Mouse (Mus musculus): Measurements from ENCODE around the gene Nelfe.

The Nelfe gene

DNA sequence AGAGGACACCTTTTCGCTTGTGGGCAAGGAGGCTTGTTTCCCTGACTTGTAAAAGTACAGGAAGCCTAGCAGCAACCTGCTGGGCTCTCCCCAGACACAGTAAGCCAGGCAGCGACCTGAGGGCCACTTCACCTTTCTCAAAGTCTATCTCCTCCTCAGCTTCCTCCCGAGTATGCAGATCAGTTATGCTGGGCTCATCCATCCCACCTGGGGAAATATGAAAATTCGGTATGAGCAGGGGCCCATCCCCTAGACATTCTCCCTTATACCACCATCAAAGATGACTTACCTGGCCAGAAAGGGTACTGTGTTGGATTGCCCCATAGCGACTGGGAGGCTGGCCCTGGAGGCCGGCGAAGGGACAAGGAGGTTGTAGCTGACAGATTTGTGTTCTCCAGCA, 2.6 kb upstream of the Nelfe start:
- no peak for DNase-seq

DNA sequence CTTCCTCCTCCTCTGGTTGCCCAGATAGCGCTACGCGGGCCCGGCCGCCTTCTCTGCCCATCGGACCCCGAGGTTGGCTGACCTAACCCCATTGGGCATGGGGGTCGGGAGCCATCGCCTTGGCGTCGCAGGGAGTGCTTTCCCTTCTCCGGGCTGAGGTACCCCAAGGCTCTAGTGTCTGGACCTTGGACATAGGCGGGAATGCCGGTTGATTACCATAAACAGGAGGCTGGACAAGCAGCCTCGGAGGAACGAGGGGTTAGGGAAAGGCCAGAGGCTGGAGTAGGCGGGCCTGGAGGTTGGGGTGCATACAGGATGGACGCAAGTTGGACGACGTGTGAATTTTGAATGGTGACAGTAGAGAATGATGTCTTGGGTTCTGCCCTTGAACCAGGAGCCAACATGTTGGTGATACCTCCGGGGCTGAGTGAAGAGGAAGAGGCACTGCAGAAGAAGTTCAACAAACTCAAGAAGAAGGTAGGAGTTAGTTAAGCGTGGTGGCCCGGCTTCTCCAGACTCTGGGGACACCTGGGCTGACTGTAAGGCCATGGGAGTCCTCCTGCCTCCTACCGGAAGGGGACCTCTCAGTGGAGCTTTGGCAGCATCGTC, 430 bp downstream of the Nelfe start:
- DNase-seq: no peak

DNA sequence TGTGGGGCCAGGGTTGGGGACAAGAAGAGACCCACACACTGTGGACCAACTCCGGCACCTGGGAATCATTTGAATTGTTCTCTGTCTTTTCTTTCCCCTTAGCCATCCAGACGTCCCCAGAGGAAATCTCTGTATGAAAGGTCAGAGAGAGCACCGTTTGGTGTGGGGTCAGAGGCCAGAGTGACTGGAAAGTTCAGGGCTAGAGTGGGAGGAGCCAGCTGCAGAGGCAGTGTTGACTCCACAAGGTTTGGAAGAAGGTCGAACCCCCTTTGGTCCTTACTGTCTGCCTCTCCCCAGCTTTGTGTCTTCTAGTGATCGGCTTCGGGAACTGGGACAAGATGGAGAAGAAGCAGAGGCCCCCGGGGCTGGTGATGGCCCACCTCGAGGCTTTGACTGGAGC, 3.3 kb downstream of the Nelfe start:
- no peak for DNase-seq

DNA sequence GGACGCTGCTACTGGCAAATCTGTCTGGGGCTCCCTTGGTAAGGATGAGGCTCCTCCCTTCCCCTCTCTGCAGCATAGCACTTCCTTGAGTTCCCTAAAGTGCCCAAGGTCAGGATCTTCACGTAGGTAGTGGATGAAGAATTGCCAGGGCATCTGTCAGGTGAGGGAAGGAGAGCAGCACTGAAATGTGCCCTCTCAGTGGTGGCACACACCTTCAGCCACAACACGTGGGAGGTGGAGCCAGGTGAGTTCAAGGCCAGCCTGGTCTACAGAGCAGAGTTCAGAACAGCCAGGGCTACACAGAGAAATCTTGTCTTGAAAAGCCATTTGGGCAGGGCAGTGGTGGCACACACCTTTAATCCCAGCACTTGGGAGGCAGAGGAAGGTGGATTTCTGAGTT, 4.6 kb downstream of the Nelfe start:
- no peak for DNase-seq

DNA sequence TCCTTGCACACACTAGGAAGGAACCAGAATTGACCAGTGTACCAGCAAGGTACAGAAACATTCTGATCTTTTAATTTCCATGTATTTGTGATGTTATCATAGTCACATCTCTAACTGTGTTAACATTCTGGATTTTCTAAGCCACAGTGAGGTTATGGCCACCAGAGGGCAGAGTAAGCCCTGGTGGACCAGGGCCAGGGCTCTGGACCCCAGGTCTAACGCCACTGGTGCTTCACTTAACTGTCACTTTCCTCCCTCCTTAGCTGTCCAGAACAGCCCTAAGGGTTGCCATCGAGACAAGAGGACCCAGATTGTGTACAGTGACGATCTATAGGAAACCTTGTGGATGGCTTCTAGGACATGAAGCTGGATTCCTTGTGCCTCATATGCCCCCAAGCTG, 5.6 kb downstream of the Nelfe start:
- peak; percentile 37 to 45 for DNase-seq

DNA sequence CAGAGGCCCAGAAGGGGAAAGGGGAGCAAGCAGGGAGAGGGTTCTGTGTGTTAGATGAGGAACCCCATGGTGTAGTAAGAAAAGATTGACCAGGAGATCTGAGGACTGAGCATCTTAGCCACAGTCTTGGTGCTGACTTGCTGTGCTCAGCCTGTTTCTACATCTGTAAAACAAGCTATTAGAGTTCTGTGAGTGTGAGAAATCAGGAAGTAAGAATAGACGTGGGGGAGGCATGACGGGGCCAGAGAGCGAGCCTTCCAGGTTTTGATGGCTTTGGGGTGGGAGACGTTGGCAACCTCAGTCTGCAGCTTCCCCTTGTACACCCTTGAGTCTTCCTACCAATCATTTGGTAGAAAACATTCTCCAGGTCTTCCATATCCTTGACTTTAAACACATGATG, 8.5 kb downstream of the Nelfe start:
- no peak for DNase-seq

DNA sequence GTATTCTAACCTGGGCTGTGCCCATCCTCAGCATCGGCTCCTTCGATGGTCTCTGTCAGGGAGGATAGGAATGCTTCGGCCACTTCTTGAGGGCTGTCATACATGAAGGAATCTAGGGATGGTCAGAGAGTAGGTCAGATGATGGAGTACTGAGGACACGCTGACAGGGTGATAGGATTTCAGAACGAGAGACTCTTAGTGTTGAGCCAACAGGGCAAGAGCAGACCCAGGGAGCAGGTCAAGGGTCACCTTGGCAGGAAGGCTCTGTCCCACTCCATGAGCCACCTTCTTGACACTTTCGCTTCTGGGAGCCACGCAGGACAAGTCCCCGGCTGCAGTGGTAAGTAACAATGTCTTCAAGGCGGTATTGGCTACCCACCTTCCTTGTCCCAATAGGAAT, 10.3 kb downstream of the Nelfe start:
- no peak for DNase-seq

DNA sequence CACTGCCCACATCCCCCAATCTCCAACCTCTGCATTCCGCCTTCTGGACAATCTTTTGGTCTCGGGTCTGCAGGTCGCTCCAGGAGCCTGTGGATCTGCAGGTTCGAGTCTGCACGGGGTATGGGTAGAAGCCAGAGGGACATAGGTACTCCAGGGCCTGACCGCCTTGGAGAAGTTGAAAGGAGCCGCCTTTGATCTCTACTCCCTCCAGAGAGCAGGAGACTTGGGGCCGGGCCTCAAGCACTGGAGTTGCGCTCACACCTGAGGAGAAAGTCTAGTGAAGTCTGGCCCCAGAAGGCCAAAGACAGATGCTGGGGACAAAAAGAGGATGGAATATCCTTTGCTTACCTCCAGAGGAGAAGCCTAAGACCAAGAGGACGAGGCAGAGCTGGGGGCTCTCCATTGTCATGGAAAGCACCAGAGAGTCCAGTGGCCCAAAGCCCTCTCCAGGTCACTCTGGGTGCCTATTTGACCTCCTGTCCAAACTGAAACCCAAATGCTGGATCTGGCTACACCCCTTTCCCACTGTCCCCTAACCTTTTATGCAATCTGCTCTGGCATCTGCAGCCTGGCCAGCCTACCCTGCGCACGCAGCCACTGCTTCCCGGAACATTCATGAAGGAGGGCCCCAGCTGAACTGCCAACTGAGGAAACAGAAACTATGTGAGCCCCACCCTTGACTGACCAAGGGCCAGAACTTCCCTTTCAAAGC, 11.7 kb downstream of the Nelfe start:
- no peak for DNase-seq

DNA sequence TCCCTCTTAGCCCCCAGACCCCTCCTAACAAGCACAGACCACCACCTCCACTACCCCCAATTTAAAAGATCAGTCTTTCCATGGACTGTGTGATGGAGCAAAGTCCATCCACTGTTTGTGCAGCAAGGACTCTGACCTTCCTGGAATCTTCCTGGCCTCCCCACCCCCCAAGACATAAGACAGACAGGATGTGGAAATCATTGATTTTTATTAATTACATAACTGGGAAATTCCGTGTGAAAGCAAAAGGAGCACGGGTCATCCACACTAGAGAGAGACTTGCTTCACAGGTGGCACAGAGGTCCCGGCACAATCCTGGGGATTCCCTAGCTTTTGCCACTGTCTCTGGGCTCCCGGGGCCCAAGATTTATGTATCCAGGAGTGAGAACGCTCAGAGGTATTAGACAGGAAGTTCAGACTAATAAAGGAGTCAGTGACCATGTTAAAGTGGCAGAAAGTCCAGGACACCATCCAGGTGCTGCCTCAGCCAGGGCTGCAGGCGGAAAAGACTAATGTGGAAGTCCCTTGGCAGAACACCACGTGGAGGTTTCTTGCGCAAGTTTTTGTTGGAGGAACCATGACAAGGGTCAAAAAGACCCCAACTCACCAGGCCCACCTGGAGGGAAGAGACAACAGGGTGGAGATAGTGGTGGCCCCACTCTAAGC, 12.4 kb downstream of the Nelfe start, which contains the start of gene Cfb:
Cfb (minus strand) TSS at position 103 of the 666 bp plus-strand sequence.
- DNase-seq: no peak

DNA sequence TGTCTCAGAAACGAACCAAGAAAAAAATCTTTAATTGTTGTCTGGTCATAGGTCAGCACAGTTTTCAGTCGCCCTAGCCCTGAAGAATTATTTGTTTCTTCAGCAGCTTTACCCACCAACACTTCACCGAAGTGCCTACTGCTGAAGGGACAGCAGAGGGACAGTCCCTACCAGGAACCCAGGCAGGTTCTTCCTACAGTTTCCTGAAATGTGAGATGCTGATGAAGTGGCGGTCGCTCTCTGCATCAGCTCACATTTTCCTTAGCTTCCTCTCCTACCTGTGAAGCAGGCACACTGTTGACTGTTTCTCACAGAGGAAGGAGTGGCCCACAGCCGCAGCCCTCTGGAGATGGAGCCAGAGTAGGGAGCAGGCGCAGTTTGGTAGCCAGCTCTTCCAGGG, 15.8 kb downstream of the Nelfe start:
- DNase-seq: no peak

DNA sequence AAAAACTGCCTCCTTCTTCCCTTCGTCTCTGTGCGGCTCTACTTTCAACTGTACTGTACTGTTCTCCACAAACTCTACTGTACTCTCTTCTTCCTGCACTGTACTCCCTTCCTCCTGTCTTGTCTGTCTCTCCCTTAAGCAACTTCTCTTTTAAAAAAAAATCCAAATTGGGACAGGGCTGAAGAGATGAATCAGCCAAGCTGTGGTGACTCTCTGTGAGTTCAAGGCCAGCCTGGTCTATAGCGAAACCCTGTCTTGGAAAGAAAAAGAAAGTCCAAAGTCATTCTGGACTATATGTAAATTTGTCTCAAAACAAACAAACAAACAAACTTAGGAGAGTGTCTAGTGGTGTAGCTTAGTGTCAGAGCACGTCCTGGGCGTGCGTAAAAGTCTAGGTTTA, 24.1 kb downstream of the Nelfe start:
- no peak for DNase-seq

DNA sequence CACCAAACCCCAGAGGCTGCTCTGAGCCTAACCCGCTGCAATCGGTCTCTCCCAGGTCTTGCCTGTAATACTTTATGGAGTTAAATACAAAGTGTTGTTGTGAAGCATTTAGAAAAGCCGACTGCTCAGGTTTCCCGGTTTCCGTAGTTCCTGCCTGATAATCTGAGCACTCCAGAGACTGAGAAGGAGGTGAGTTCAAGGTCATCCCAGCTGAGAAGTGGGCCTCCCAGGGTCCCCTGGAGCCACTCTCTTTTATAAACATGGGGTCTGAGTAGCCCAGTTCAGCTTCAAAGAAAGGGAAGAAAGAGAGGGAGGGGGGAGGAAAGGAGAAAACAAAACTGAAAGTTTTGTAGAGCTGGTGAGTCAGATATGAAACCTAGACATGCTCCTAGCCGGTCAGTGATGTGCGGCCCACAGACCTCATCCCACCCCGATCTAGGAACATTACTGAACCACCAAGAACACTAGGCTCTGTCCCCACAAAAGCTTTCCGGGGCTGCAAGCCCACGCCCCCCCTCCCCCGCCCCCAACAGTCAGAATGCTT, 29.2 kb downstream of the Nelfe start, which contains the start of gene Zbtb12:
Zbtb12 (plus strand) TSS at position 148 of the 544 bp plus-strand sequence.
- no peak for DNase-seq

DNA sequence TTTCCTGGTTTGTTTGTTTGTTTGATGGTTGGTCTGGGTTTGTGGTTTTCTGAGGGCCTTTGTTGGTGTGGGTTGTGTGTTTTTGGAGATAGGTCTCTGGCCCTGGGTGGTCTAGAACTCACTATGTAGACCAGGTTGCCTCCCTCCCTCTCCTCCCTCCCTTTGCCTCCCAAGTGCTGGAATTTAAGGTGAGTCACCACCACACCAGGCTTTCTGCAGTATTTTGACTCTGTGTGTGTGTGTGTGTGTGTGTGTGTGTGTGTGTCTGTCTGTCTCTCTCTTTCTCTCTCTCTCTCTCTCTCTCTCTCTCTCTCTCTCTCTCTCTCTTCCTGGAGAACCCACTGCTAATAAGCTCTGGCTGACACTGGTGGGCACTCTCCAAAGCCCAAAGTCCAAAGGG, 31.0 kb downstream of the Nelfe start:
- DNase-seq: no peak

DNA sequence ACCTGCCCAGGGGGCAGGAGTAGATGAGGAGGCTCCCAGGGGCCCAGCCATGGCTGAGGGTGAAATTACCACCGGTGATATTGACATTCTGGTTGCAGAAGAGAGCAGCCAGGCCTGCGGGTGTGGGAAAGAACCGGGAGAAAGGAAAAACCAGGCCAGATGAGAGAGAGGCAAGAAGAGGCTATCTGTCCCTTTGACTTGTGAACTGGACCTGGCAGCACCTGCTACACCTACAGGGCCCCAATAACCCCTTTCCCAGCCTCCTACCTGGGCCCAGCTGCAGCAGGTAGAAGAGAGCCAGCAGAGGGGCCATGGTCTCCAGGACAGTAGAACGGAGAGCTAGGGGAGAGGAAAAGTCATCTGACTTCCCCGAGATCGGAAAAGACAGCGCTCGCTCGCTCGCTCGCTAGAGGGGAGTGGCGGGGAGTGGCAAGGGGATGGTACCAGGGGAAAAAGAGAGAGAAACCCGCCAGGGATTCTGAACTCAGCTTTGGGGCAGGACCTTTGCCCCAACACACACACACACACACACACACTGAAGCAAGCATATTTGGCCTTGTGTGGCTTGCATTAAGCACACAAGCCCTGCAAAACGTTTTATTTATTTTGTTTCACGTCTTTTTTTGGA, 31.6 kb downstream of the Nelfe start, which contains the start of gene Gm20547:
Gm20547 (minus strand) TSS at position 360 of the 628 bp plus-strand sequence.
- DNase-seq: no peak

DNA sequence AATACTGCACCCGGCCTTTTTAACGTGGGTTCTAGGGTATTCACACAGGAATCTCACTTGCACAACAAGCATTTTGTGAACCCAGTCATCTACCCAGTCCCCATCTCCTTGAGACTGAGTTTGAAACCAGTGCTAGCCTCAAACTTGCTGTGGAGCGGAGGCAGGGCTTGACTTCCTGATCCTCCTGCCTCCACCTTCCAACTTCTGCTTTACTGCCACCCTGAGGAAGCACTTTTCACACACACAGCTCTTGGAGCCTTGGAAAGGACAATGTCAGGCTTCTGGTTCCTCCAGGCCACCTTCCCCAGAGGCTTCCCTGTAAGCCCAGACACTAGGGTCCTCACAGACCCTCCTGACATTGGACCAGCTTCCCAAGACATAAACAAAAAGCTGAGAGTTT, 33.1 kb downstream of the Nelfe start:
- no peak for DNase-seq

DNA sequence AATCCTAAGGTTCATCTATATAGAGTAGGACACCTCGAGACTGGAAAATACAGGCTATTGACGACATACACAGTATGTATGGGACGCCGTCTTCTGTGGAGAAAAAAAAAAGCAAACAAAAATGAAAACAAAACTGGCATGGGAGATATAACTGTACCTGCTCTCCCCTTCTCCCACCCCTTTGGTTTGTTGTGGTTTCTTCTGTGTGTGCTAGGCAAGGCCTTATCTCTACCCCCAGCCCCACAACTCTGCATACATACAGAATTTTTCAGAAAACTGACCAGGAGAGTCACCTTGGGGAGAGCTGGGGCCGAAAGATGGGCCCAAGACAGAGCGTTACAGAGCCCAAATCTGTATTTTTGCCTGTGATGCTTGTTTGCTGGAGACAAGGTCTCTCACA, 34.5 kb downstream of the Nelfe start:
- no peak for DNase-seq

DNA sequence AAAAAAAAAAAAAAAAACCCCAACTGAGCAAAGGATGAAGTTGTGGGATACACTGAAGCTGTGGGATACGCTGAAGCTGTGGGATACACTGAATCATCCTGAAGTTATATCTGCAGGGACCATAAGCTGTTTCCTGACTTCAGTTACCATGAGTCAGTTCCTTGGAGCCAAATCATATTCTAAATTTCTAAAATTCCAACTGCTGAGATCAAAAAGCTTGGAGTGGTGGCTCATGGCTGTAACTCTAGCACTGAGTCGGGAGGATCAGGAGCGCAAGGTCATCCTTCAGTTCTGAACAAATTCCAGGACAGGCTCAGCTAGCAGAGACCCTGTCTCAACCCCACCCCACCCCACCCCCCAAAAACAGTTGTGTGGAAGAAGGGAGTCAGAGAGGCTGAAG, 35.4 kb downstream of the Nelfe start:
- no peak for DNase-seq

DNA sequence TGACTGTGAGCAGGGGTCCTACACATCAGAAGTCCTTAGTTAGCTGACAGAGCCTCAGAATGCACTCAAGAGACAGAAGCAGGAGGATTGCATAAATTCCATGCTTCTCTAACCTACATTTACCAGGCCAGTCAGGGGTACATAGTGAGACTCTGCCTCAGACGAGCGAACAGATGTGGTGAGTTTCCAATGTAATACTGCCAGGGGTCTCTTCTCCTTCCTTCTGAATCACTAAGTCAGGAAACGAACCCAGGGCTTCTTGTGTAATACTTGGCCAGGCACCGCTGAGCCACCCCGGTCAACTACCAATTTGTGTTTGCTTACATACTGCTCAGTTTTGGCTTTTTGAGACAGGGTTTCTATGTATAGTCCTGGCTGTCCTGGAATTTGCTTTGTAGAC, 37.8 kb downstream of the Nelfe start:
- no peak for DNase-seq

DNA sequence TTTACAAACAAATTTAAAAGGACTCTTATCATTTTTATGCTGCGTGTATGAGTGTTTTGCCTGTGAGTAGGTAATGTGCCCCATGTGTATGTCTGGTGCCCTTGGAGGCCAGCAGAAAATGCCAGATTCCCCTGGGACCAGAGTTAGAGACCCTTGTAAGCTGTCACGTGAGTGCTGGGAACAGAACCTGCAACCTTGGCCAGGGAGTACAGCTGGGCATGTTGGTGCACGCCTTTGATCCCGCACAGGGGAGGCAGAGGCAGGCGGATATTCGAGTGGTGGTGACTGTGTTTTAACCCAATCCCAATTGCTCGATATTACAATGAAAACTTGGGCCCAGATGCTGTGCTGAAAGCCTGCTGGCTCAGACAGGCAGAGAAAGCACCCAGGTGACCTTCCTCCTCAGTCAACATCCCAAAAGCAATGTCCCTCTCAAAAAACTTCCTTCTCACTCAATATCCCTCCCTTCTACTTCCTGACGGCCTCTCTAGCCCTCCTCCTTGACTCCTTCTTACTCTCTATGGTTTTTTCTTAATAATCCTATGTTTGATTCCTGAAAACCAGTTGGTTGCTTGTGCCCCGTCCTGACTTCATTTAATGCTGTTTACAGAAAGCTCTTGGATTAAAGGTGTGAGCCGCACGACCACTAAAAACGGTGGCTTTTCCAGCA, 40.0 kb downstream of the Nelfe start:
- DNase-seq: no peak

DNA sequence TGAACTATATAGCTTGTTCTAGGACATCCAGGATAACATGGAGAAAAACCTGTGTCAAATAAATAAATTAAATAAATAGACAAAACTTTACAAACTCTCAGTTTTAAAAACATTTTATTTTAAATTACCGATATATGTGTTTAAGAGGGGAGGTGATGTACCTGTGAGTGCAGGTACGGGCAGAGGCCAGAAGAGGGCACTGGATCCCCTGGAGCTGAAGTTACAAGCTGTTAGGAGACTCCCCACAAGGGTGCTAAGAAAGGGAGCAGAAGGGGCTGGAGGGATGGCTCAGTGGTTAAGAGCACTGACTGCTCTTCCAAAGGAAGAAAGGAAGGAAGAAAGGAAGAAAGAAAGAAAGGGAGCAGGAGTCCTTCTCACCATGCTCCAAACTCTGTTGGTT, 41.2 kb downstream of the Nelfe start:
- no peak for DNase-seq

DNA sequence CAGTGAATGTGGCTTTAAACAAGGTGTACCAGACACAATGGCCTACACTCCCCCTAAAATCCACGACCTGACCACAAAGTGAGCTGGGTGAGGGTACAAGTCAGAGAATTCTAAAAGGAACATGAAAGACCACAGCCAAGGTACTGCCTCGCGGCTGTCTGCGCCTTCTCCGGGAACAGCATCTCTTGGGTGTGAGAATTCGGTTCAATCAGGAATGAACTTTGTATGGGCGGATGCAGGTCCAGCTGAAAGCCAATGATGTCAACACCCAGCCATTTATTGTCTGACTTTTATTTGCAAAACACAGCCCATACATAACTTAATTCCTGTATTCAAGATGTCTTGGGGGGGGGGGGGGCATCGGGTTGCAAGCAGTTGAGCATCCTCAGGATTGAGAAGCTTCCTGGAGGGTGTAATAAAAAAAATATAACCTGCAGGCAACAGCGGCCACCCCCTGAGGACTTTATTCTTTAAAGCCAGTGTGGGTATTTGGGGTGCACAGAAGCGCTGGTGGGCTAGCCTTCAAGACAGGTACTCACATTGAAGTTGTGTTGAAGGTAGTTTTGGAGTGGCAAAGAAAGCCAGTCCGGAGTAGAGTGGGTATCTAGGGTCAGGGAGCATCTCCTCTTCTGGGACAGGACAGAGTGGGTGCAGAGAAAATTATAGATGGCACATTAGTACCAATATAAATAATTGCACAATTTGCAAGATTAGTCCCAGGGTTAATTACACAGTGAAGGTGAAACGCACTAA, 43.1 kb downstream of the Nelfe start:
- DNase-seq: no peak

DNA sequence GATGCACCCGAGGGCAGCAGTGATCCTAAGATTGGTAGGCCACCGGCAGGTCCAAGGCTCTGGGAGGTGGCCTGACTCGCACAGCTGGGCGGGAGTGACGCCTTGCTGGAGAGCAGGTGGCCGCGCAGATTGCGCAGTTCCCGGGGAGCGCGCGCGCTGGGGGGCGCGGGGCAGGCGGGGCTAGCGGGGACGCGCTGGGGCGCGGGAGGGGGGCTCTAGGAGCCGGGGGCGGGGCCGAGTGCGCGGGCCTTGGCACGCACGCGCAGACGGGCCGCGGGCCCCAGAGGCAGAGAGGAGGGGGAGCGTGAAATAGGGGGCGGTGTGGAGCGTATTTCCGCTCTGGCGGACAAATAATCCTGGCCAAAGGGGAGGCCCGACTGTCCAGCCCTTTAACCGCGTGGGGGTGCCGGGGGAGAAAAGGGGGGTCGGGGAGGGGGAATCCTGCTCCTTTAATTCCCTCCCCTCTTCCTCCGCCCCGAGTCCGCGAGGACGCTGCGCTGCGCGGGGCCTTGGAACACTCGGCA, 43.9 kb downstream of the Nelfe start:
- peak; percentile 92 for DNase-seq

Data from thymus, postnatal 36 days (tissue).